Mouse (Mus musculus): ENCODE data around the gene Glrp1.

DNA sequence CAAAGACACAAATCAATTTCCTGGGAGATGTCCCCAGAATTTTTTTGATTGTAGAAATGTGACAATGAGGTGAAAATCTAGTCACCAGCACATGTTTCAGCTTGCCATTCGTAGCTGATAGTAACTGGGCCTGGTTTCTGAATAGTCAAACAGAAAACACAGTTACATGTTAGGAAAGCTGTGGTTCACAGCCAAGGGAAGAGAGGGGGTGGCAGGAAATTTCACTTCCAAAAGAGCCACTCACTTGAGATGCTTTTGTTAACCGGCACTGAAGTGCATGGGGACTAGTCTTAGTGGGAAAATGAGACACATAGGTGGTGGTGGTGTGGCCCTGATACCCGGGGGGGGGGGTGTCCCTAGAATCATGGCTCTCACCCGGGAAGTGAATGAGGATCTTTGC is 33.7 kb upstream of the Glrp1 start:
- TF ChIP-seq CTCF (IDR thresholded peaks at IDR 0.05; ENCODE audit: low read depth) (no peak), EP300 (optimal IDR thresholded peaks at IDR 0.05) (no peak)
